Mouse (Mus musculus) kidney, adult 2 months (tissue): ENCODE data around the gene Nfkbil1. TPM values are rescaled to one million over a fixed set of nuclear protein-coding genes. Genes with fewer than 3 reads are reported as not detected.

ENCODE experiments used
- DNase-seq: peaks from one replicate; pipeline ENCODE4 v3.0.0; 2021
- H3K27ac ChIP-seq: fragments of 200-500 bp; 2 replicates; pipeline ENCODE4 v1.5.1; 2012; ENCODE audit warnings: low read depth, low read length, control low read depth, inconsistent platforms; ENCODE audit not compliant: insufficient read depth
- H3K27me3 ChIP-seq: fragments of 200-500 bp; replicated peaks from 2 replicates; pipeline ENCODE4 v1.6.1; 2012; ENCODE audit warnings: mild to moderate bottlenecking, moderate library complexity, low read length, inconsistent platforms; ENCODE audit not compliant: control insufficient read depth, insufficient read depth
- H3K36me3 ChIP-seq: fragments of 200-500 bp; 2 replicates; pipeline ENCODE4 v1.6.1; 2012; ENCODE audit warnings: mild to moderate bottlenecking, moderate library complexity, low read length, inconsistent platforms; ENCODE audit not compliant: control insufficient read depth, insufficient read depth
- H3K4me1 ChIP-seq: fragments of 200-500 bp; 2 replicates; pipeline ENCODE4 v1.6.1; 2011; ENCODE audit warnings: low read length; ENCODE audit not compliant: control insufficient read depth, insufficient read depth
- H3K4me3 ChIP-seq: fragments of 200-500 bp; 2 replicates; pipeline ENCODE4 v1.5.1; 2011; ENCODE audit warnings: mild to moderate bottlenecking, low read depth, low read length, control low read depth; ENCODE audit not compliant: insufficient read depth
- CTCF ChIP-seq: fragments of 200-500 bp; conservative IDR thresholded peaks from 2 replicates; pipeline ENCODE4 v1.5.1; 2011; ENCODE audit warnings: low read depth, mild to moderate bottlenecking, control low read depth, low read length, moderate library complexity, mixed read lengths; ENCODE audit not compliant: insufficient read depth, insufficient read length
- POLR2A ChIP-seq: fragments of 200-500 bp; IDR thresholded peaks from one replicate; pipeline ENCODE4 v1.6.1; 2011; ENCODE audit warnings: low read depth, low read length, control low read depth
- WGBS: fragments of 180-500 bp; shearing (Covaris S2); methylation state at CpG from one replicate; pipeline ENCODE4 v1.1.7; 2018; 5-methylcytosine and 5-hydroxymethylcytosine counted together
- polyA plus RNA-seq: library from polyadenylated mRNA; depleted of rRNA; stranded (reverse); fragments of >200 nt; gene quantifications from 2 replicates; pipeline ENCODE4 v1.2.3, GENCODE M21; 2012

The Nfkbil1 gene
- polyA plus RNA-seq, 1 experiment: 11.7 TPM

DNA sequence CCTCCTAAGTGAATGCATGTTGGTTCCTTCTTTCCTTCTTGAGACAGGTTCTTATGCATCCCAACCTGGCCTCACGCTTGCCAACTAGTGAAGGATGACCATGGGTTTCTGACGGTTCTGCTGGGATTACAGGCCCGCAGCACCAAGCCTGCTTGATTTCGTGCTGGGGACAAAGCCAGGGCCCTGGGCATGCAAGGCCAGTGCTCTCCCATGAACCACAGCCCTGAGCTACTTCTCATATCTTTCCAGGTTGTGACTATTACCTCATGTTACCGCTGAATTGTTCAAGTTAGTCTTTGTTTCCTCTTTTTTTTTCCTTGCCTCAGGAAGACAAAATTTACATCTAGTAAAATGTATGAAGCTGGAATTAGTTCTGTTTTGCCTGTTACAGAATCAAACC is 42.7 kb downstream of the Nfkbil1 start:
- Histone ChIP-seq H3K36me3 (no peaks in the 10 kb centered on the region), H3K27me3 (no peaks in the 10 kb centered on the region), H3K27ac (no peak overlapping the region), H3K4me1 (no peaks in the 10 kb centered on the region), H3K4me3 (no peak overlapping the region)
- DNase-seq: no peak
- TF ChIP-seq POLR2A: no peak
- TF ChIP-seq CTCF: no peak
- WGBS: 81% methylated on average over 5 of the region's 5 CpGs

GRCm38 (mm10) chr17:35191723-35192122 is 43.9 kb downstream of the Nfkbil1 start:
- H3K4me3 ChIP-seq: no peak overlapping the region
- no peaks in the 10 kb centered on the region for H3K27me3 ChIP-seq

DNA sequence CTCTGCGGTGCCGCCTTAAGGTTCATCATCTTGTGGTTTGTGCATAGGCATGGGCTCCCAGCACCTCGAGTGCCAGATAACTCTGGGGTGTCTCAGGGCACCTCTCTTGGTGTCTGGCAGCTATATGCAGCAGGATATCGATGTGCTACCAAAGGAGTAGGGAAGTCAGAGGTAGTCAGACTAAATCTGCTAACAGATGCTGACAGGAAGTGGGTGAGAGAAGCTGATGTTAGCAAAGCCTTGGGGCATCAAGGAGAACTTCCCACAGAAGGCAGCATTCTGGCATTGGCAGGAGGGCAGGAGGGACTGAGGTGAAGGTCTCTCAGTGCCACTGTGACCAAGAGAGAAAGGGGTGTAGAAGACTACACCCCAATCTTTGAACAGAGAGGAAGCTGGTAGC is 45.5 kb downstream of the Nfkbil1 start:
- 80% methylated on average over 4 of the region's 4 CpGs for WGBS
- Histone ChIP-seq H3K27me3 (no peaks in the 10 kb centered on the region), H3K27ac (no peak overlapping the region)

More at GRCm38 (mm10) chr17:35191723-35192122, 43.9 kb downstream of the Nfkbil1 start:
- H3K36me3 ChIP-seq: no peaks in the 10 kb centered on the region
- H3K4me1 ChIP-seq: no peaks in the 10 kb centered on the region
- DNase-seq: no peak
- 74% methylated on average over 2 of the region's 2 CpGs for WGBS
- no peak for TF ChIP-seq POLR2A
- no peak for TF ChIP-seq CTCF
- H3K27ac ChIP-seq: no peak overlapping the region

DNA sequence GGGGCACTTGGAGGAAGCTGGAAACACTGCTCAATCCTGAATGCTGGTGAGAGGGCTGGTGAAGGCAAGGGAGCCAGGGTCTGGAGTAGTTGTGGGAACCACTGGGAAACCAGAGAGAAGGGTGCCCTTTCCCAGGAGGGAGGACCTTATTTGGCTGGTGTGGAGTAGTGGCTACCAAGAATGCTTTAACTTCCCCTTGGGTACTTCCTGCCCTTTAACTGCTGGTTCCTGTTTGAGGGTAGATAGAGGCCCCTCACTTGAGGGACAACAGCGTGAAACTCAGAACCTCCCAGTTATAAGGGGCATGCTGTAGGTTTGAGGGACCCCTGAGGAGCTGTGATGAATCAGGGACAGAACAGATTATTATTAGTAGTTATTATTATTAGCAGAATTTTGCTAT is 46.4 kb downstream of the Nfkbil1 start:
- Histone ChIP-seq H3K27ac (no peak overlapping the region), H3K4me3 (no peak overlapping the region), H3K36me3 (no peaks in the 10 kb centered on the region), H3K27me3 (no peaks in the 10 kb centered on the region), H3K4me1 (no peaks in the 10 kb centered on the region)
- TF ChIP-seq POLR2A (no peak), CTCF (no peak)
- DNase-seq: no peak
- WGBS: 68% methylated on average over 1 of the region's 1 CpGs

More for the DNA sequence above, 45.5 kb downstream of the Nfkbil1 start:
- no peak for DNase-seq
- H3K4me1 ChIP-seq: no peaks in the 10 kb centered on the region
- TF ChIP-seq POLR2A: no peak
- H3K36me3 ChIP-seq: no peaks in the 10 kb centered on the region
- H3K4me3 ChIP-seq: no peak overlapping the region

- Histone ChIP-seq H3K4me3 (no peak within 1 kb of the TSS), H3K27me3 (no peaks in the 10 kb centered on the region), H3K4me1 (no peaks in the 10 kb centered on the region), H3K36me3 (no peaks in the 10 kb centered on the region), H3K27ac (no peak within 1 kb of the TSS)
- no peak for DNase-seq
- TF ChIP-seq CTCF (no peak), POLR2A (no peak)
- WGBS: 80% methylated on average over 7 of the region's 7 CpGs
Measured at GRCm38 (mm10) chr17:35187959-35188610, 47.5 kb downstream of the Nfkbil1 start, which contains the start of gene Lst1. TSS of gene Lst1 (minus strand) at chr17:35188439.

DNA sequence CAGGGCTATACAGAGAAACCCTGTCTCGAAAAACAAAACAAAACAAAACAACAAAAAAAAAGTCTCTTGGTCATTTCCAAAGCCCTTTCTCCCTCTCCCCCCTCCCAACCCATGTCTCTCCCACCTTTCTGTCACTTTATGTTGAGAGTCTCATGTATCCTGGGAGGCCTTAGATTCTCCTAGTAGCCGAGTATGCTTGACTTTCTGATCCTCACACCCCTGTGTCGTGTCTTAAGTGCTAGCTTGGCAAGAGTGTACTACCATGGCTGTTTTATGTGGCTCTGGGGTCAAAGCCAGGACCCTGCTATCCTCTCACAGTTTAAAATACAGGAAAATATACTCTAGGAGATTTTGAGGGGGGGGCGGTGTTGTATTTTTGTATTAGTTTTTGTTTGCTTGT is 48.2 kb downstream of the Nfkbil1 start:
- no peaks in the 10 kb centered on the region for H3K36me3 ChIP-seq
- 63% methylated on average over 4 of the region's 4 CpGs for WGBS
- H3K27me3 ChIP-seq: no peaks in the 10 kb centered on the region
- no peak for DNase-seq
- H3K4me1 ChIP-seq: no peaks in the 10 kb centered on the region
- no peak overlapping the region for H3K4me3 ChIP-seq
- TF ChIP-seq CTCF (no peak), POLR2A (no peak)
- no peak overlapping the region for H3K27ac ChIP-seq

- 6% methylated on average over 4 of the region's 4 CpGs for WGBS
- H3K36me3 ChIP-seq: no peaks in the 10 kb centered on the region
- no peak overlapping the region for H3K27ac ChIP-seq
- H3K27me3 ChIP-seq: no peaks in the 10 kb centered on the region
- DNase-seq: no peak
- TF ChIP-seq POLR2A (no peak), CTCF (no peak)
- peak overlapping the region; percentile 42; the same call in 1 of the 2 replicates for H3K4me3 ChIP-seq
- no peaks in the 10 kb centered on the region for H3K4me1 ChIP-seq
Measured at GRCm38 (mm10) chr17:35186681-35187080, 48.9 kb downstream of the Nfkbil1 start.
